Mouse (Mus musculus): ENCODE data around the gene Miox.
A peak's percentile ranks its signal among the peaks of the same experiment; 100 is the strongest.

Miox gene

DNA sequence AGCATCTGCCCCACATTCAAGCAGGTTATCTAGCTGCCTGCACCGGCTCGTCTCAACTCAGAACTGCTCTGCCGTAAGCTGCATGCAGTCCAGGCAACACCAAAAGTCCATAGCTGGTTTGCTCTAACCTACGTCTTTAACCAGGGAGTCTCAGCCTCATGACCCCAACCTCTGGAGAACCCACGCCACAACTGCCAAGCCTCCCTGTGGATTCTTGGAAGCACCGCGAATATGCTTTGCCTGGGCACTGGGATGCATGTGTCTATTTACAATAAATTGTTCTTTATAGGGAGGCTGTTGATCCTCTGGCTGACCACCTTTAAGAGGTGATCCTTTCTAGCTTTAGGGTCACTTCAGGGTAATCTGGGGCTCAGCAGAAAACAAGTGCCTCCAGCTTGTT lies 38.3 kb downstream of the Miox start:
- DNase-seq = no peak

DNA sequence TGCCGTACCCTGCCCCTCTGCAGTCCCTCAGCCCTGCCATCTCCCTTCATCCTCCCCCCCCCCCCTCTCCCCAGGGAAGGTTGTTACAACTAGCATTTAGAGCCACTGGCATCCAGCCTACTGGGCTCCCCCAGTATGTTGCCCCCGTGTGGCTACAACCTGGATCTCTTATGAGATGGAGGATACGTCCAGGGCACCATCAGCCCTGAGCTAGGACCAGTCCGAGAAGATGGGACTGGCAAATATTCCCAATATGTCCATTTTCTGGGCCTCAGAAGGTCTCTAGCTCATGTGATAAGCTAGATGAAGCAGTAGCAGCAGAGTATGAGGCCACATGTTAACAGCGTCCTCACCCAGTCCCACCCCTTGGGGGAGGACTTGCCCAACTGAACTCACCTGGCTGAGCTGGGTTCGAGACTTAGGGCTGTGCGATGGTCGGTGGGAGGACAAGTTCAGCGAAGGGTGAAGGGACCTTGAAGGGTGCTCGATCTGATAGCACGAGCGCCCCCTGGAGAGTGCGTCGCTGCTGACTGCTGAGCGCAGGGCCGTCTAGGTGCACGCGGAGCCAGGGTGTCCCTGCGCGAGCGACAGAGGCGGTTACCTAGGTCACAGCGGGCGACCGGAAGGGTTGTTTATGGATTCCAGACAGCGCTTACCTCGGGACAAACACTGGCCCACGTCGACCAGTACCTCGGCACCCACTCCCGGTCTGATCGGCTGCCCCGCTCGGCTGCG lies 39.0 kb downstream of the Miox start:
- DNase-seq = peak; percentile 79

GRCm38 (mm10) chr15:89373762-89374248 lies 39.6 kb downstream of the Miox start, which contains the start of gene Sco2:
Gene Sco2, minus strand, starts transcription at chr15:89373846.
- DNase-seq = peak; percentile 90

- DNase-seq = no peak
Measured at GRCm38 (mm10) chr15:89374340-89374739, 40.1 kb downstream of the Miox start.

GRCm38 (mm10) chr15:89374801-89375534 lies 40.8 kb downstream of the Miox start:
- DNase-seq = no peak

DNA sequence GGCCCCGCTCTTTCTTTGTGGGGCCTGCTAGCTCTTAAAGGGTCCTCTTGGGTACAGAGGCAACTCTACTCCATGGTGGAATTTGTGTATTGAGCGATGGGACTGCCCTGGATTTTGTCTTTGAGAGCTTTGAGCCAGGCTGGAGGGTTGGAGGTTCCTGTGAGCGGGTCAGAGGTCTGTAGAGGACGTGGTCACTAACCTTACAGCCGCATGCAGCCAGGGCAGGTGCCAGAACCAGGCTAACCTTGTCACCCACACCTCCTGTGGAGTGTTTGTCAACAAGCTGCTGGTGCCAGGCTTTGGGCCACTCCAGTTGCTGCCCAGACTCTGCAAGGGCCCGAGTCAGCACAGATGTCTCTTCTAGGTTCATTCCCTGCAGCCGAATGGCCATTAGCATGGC lies 41.8 kb downstream of the Miox start:
- no peak for DNase-seq

- no peak for DNase-seq
Measured at GRCm38 (mm10) chr15:89376957-89377356, 42.8 kb downstream of the Miox start, which contains the start of gene Tymp. Gene Tymp, minus strand, starts transcription at chr15:89377039.

DNA sequence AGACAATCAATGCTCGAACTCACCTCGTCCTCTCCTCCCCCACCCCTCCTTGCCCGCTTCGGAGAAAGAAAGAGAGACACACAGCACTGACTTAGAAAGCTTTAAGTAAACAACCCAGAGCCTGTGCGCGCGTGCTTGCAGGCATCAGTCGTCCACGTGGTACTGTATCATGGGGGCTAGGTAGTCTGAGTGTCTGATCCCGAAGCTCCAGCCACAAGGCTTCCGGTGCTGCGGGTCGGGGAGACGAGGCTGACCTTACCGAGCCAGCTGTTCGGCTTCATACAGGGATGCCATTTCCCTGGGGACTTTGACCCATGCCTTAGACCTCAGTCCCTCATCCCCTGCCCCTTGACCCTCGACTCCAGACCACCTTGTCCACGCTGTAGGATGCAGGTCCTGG lies 43.2 kb downstream of the Miox start:
- no peak for DNase-seq

DNA sequence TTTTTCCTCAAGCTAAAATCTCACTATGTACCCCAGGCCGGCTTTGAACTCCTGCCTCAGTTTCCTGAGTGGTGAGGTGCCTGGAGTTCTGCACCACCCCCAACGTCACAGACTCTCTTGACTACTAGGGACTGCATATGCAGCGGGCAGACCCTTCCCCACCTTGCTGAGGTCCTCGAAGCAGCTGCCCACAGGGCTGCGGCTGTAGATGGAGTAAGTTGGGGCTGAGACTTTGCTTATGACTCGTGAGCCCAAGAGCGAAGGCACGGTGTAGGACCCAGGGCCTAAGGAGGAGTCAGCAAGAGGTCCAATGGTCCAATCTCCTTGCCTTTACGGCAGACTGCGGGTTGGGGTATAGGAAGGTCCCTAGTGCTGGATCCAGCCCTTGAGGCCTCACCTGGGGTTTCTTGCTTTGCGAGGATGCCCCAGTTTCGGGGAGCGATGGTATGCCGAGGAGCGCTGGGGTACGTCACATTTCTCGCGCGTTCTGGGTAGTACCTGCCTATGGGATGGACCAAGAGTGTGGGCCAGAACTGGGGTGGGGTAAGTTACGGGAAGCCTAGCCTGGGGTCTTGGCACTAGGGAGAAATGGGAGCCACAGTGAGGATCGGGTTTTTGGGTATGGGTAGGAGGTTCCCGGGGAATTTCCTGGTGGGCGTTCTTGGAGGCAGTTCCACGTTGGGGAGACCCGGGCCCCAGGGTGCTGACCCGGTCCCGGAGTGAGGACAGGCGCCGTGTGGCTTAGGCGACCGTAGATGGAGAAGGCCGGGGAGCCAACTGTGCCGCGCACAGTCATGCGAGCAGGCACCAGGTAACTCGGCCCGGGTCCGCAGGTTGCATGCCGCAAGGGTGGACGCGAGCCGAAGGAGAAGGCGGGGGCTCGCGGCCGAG lies 44.0 kb downstream of the Miox start:
- DNase-seq = no peak

- no peak for DNase-seq
Measured at GRCm38 (mm10) chr15:89378831-89379401, 44.7 kb downstream of the Miox start, which contains the start of gene Odf3b. Gene Odf3b, minus strand, starts transcription at chr15:89379282.

DNA sequence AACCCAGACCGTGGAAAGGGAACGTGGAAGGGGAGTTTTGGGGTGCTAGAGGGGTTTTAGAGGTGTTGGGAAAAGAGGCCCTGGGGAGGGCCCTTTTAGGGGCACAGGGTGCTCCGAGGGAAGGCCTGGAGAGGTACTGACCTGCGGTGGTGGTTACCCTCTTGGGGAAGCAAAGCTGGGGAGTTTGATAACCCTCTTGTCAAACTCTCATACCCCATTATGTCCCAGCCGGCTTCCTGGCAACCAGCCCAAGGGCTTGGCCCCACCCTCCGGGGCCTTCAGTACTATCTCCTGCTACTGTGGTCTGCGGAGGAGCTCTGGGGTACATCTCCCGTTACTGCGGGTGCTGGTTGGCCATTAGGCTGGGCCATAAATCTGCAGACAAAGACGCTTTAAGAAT lies 45.2 kb downstream of the Miox start:
- DNase-seq = no peak

DNA sequence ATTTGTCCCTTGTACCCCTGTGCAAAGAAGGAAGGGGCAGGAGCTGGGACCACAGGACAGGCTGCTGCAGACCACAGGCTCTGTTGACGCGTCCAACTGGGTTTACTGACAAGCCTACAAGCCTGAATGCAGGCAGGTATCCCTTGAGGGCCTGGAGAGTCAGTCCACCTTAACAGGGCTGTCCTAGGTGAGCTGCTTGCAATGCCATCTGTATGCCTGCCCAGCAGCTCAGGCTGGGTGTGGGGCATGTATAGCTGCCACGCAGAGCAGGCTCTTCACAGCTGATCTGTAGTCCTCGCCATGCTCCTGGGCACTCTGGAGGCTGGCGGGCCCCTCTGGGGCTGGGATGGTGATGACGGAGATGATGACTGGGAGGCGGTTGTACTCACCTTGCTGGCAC lies 50.4 kb downstream of the Miox start, which contains the start of gene Klhdc7b:
Klhdc7b (plus strand) TSS at position 301 of the 400 bp plus-strand sequence.
- no peak for DNase-seq
